Mouse (Mus musculus): ENCODE results near the gene Pik3ca. TPM values are rescaled to one million over a fixed set of nuclear protein-coding genes. Genes with fewer than 3 reads are reported as not detected.

The Pik3ca gene
- polyA plus RNA-seq (2011; ENCODE audit: insufficient read length, low read depth, missing spikeins): 38.5 and 45.1 TPM in 2 replicates

DNA sequence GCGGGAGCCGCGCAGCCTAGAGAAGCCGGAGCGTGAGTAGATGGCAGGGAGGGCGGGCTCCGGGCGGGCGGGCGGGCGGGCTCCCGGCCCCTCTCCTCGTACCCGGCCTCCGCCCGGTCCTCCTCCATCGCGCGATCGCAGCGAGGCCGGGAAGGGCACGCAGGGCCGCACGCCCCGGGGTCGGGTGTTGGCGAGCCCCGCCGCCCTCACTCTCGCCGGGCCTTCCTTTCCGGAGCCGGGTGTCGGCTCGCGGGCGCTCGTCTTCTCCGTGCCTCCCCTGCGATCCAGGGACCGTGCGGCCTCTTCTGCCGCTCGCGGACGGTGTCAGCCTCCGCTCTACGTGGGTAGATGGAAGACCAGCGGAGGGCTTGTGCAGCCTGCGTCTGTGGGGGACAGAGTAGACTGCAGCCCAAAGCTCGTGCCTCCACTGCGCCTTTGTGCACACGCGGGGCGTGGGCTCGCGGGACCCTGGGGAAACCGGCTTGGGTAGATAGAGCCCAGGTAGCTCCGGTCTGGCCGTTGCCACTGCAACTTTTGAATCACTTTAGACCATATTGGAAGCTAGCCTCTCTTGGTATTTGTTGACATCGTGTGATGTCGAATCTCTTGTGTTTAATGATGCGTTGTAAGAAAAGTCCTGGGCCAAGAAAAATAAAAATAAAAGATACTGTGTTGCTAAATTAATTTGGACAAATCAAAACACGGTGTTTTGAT is at the start of gene Pik3ca:
TSS of gene Pik3ca (plus strand) at position 211 of the 714 bp plus-strand sequence.
- Histone ChIP-seq H3K4me1 (ENCODE audit: control insufficient read depth, insufficient read depth, low read length) (peaks cover 8% of the 10 kb centered on the region), H3K27ac (ENCODE audit: insufficient read depth, low read length) (peak within 1 kb of the TSS; percentile 89), H3K4me3 (ENCODE audit: insufficient read depth, low read length) (peak within 1 kb of the TSS; percentile 86)
- TF ChIP-seq CTCF (IDR thresholded peaks at IDR 0.05; ENCODE audit: borderline replicate concordance, insufficient read depth, low read length) (no peak), POLR2A (IDR thresholded peaks at IDR 0.05; ENCODE audit: low read depth, low read length) (peak; percentile 47; the same call in 1 of the 2 replicates)

DNA sequence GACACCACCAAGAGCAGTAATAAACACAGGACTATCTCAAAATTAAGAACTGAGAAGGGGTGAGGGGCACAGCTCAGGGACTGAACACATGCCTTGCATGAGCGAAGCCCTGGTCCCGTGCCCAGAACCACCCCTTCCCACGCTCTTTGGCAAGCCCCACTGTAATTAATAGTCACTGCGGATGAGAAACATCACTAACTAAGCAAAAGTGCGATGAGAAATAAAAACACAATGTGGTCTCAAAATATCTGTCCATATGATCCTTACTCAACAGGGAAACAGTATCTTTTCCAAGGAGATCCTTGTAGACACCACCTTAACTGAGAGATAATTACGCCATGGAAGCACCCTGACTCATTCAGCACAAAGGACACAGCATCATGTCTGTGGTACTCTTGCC is 49.6 kb upstream of the Pik3ca start:
- no peaks in the 10 kb centered on the region; the same call in 1 of the 2 replicates for H3K4me1 ChIP-seq (ENCODE audit: control insufficient read depth, insufficient read depth, low read length)
- TF ChIP-seq POLR2A (IDR thresholded peaks at IDR 0.05; ENCODE audit: low read depth, low read length) (no peak), CTCF (IDR thresholded peaks at IDR 0.05; ENCODE audit: borderline replicate concordance, insufficient read depth, low read length) (no peak)
- H3K4me3 ChIP-seq (ENCODE audit: insufficient read depth, low read length): no peak overlapping the region
- H3K27ac ChIP-seq (ENCODE audit: insufficient read depth, low read length): no peak overlapping the region

DNA sequence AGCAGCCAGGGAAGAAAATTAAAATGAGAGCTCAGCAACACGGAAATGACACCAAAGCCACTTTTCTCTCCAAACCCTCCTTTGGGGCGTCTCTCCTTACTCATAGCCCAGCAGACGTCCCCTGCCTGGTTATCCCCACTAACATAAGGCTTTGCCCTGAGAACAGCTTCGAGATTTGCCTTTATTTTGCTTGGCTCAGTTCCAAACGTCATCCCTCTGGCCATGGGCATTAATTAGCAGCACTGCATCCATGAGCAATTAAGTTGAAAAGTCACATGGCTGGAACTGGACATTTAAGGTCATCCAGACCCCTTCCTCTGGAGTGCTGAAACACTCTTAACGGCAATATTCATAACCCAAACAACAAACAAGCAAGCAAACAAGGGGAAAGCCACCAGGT is 36.2 kb upstream of the Pik3ca start:
- Histone ChIP-seq H3K4me1 (ENCODE audit: control insufficient read depth, insufficient read depth, low read length) (peaks cover 8% of the 10 kb centered on the region; the same call in 1 of the 2 replicates), H3K27ac (ENCODE audit: insufficient read depth, low read length) (no peak overlapping the region), H3K4me3 (ENCODE audit: insufficient read depth, low read length) (no peak overlapping the region)
- TF ChIP-seq CTCF (IDR thresholded peaks at IDR 0.05; ENCODE audit: borderline replicate concordance, insufficient read depth, low read length) (no peak), POLR2A (IDR thresholded peaks at IDR 0.05; ENCODE audit: low read depth, low read length) (no peak)

DNA sequence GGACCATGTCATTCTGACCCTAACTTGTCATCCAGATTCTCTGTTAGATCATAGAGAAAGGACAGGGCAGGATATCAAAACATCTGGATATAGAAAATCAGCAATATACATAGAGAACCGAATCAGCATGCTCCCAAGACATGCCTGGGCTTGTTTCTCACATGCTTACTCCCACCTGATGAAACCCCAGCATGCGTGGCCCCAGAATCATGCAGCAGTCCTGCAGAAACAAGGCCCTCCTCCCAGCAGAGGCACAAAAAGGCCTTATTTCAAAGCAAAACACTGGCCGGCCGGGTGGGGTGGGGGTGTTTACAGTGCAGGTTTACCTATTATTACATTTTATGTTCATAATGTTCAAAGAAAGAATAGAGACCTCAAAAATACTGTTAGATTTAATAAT is 33.3 kb upstream of the Pik3ca start:
- Histone ChIP-seq H3K4me1 (ENCODE audit: control insufficient read depth, insufficient read depth, low read length) (peaks cover 15% of the 10 kb centered on the region; the same call in 1 of the 2 replicates), H3K27ac (ENCODE audit: insufficient read depth, low read length) (peak overlapping the region; percentile 80), H3K4me3 (ENCODE audit: insufficient read depth, low read length) (peak overlapping the region; percentile 39)
- TF ChIP-seq POLR2A (IDR thresholded peaks at IDR 0.05; ENCODE audit: low read depth, low read length) (peak; percentile 80), CTCF (IDR thresholded peaks at IDR 0.05; ENCODE audit: borderline replicate concordance, insufficient read depth, low read length) (no peak)

DNA sequence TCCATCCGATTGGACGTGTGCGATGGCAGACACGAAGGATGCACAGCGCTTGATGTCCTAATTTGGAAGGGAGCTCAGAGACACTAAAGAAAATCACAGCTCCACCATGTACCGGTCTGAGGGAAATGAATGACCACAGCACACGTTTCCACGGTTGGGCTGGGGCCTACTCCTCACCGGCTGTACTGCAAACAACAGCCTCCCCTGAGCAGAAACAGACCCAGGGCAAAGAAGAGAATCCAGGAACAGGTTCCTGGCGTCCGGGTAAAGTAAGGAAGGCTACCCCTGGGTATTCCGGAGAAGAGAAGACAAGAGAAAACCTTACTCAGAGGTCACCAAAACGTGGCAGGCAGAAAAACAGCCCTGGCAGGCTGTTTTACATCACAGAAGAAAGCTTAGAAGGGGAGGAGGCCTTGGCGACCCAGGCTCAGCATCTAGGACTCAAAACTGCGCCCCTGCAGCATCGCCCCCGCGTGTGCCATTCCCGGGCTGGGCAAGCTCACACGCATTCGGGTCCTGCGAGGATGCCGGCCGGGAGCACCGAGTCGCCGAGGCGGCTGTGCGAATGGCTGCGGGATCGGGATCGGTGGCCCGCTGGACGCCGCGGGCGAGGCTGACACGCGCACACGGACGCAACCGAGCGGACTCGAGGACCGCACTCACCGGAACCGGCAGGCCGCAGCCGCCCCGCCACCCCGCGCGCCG is 32.5 kb upstream of the Pik3ca start:
- Histone ChIP-seq H3K4me3 (ENCODE audit: insufficient read depth, low read length) (peak overlapping the region; percentile 90), H3K4me1 (ENCODE audit: control insufficient read depth, insufficient read depth, low read length) (peaks cover 15% of the 10 kb centered on the region; the same call in 1 of the 2 replicates), H3K27ac (ENCODE audit: insufficient read depth, low read length) (peak overlapping the region; percentile 98)
- no peak for TF ChIP-seq CTCF (IDR thresholded peaks at IDR 0.05; ENCODE audit: borderline replicate concordance, insufficient read depth, low read length)
- peak; percentile 72 for TF ChIP-seq POLR2A (IDR thresholded peaks at IDR 0.05; ENCODE audit: low read depth, low read length)

DNA sequence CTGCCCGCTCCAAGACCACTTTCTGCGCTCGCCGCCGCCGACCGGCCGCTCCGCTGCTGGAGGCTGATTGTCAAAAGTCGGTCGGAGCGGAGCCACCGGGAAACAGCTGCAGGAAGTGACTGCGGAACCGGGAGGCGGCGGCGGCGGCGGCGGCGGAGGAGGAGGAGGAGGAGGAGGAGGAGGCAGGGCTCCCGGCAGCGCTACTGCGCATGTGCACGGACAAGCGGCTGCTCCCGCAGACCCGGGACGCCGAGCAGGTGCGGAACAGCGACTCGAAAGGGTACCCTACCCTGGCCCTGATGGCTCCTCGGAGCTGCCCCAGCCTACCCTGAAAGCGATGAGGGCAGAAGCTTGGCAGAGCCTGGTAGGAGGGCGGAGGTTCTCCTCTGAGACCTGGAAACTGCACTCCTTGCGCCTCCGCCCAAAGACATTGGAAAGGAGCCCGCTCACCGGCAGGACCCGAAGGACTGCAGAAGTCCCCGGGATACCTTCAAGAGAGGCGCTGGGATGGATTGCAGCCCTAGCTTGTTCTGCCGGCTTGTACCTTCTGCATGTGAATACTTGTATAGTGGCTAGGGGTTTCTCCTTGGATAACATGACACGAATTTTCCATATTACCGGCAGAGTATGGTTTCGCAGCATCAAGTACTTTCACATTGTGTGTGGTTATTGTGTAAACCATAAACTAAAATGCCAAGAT is 31.8 kb upstream of the Pik3ca start, which contains the start of gene Zmat3:
TSS of gene Zmat3 (minus strand) at position 469 of the 700 bp plus-strand sequence.
- TF ChIP-seq CTCF (IDR thresholded peaks at IDR 0.05; ENCODE audit: borderline replicate concordance, insufficient read depth, low read length) (no peak), POLR2A (IDR thresholded peaks at IDR 0.05; ENCODE audit: low read depth, low read length) (peak; percentile 84)
- peak within 1 kb of the TSS; percentile 90 for H3K4me3 ChIP-seq (ENCODE audit: insufficient read depth, low read length)
- peaks cover 15% of the 10 kb centered on the region; the same call in 1 of the 2 replicates for H3K4me1 ChIP-seq (ENCODE audit: control insufficient read depth, insufficient read depth, low read length)
- peak within 1 kb of the TSS; percentile 98 for H3K27ac ChIP-seq (ENCODE audit: insufficient read depth, low read length)

DNA sequence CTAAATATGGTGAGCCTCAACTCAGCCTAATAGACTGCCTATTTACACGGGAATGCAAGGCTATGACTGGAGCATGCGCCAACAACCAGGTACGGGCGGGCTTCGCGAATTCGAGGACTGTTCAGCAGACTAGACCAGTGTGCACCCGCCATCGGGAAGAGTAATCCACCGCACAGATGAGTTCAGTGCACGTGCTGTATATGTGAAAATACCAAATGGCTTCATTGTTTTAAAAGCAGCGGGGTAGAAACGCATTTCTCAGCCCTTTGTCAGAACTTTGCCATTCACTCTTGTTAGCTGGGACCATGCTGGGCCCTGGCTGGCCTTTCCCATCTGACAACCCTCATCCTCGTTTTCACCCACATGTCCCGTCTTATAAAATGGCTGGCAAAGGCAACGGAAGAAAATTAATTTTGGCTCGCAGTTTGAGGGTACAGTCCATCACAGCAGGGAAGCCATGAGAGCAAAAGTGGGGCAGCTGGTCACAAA is 31.2 kb upstream of the Pik3ca start:
- no peak for TF ChIP-seq CTCF (IDR thresholded peaks at IDR 0.05; ENCODE audit: borderline replicate concordance, insufficient read depth, low read length)
- TF ChIP-seq POLR2A (IDR thresholded peaks at IDR 0.05; ENCODE audit: low read depth, low read length): no peak
- Histone ChIP-seq H3K27ac (ENCODE audit: insufficient read depth, low read length) (no peak overlapping the region), H3K4me3 (ENCODE audit: insufficient read depth, low read length) (peak overlapping the region; percentile 90), H3K4me1 (ENCODE audit: control insufficient read depth, insufficient read depth, low read length) (peaks cover 10% of the 10 kb centered on the region; the same call in 1 of the 2 replicates)

DNA sequence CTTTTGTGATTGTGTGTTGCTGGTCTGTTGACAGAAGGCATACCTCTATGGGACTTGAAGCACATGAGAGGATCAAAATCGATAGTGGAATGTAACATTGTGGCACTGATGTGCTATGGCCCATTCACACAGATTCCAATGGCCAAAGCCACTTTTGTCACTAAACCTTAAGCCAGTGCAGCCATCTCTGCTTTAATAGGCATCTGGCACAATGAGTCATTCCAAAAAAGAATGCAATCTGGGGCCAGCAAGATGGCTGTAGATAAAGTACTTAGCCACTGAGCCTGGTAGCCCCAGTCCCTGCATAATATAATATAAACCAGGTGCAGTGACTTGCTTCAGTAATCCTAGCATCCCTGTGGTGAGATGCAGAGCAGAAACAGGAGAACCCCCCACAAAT is 30.0 kb upstream of the Pik3ca start:
- Histone ChIP-seq H3K4me3 (ENCODE audit: insufficient read depth, low read length) (no peak overlapping the region), H3K27ac (ENCODE audit: insufficient read depth, low read length) (0 out of 2 replicates have a peak overlapping the region, but pooled peaks have one; percentile 21), H3K4me1 (ENCODE audit: control insufficient read depth, insufficient read depth, low read length) (peaks cover 9% of the 10 kb centered on the region; the same call in 1 of the 2 replicates)
- no peak for TF ChIP-seq CTCF (IDR thresholded peaks at IDR 0.05; ENCODE audit: borderline replicate concordance, insufficient read depth, low read length)
- 0 out of 2 replicates have a peak, but pooled peaks have one; percentile 22 for TF ChIP-seq POLR2A (IDR thresholded peaks at IDR 0.05; ENCODE audit: low read depth, low read length)

DNA sequence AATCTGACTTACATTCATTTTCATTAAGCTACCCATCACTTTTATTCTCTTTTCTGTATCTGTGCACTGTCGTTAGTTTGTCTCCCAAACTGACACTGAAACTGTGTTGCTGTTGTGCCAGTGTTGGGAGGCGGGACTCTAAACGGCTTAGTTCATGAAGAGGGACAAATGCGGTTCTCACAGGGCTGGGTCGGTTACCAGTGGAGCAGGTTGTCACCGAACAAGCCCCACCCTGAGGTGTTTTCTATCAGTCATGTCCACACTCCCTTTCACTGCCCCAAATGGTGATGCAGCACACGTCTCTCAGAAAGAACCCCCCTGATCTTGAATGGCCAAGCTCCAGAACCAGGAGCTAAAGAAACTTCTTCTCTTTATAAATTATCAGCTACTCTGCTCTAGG is 25.5 kb upstream of the Pik3ca start:
- TF ChIP-seq CTCF (IDR thresholded peaks at IDR 0.05; ENCODE audit: borderline replicate concordance, insufficient read depth, low read length): no peak
- TF ChIP-seq POLR2A (IDR thresholded peaks at IDR 0.05; ENCODE audit: low read depth, low read length): no peak
- H3K4me3 ChIP-seq (ENCODE audit: insufficient read depth, low read length): no peak overlapping the region
- peaks cover 9% of the 10 kb centered on the region; the same call in 1 of the 2 replicates for H3K4me1 ChIP-seq (ENCODE audit: control insufficient read depth, insufficient read depth, low read length)
- H3K27ac ChIP-seq (ENCODE audit: insufficient read depth, low read length): no peak overlapping the region

Data from embryonic fibroblast, embryonic 13.5 days (primary cell).